Mouse (Mus musculus) small intestine, adult 2 months (tissue): ENCODE measurements around the gene Rab11fip4.

ENCODE experiments used
- CTCF ChIP-seq: fragments of 200-500 bp; IDR thresholded peaks from 2 replicates; pipeline ENCODE4 v1.5.1; 2012; ENCODE audit warnings: low read depth, mild to moderate bottlenecking, control low read depth, inconsistent platforms, low read length, moderate library complexity, mixed read lengths; ENCODE audit not compliant: insufficient replicate concordance, insufficient read length; ENCODE audit errors: extremely low read depth
- POLR2A ChIP-seq: fragments of 200-500 bp; IDR thresholded peaks from 2 replicates; pipeline ENCODE4 v1.6.1; 2012; ENCODE audit warnings: low read depth, mild to moderate bottlenecking, control low read depth, inconsistent platforms, low read length, moderate library complexity

GRCm38 (mm10) chr11:79660361-79661205 lies 69.6 kb downstream of the Rab11fip4 start:
- no peak for TF ChIP-seq CTCF
- TF ChIP-seq POLR2A: peak; percentile 33; the same call in 1 of the 2 replicates
